10 mouse cellular contexts compared by ENCODE assay signal in genomic region chr15:36960876-36961237, GRCm38 (mm10). TPM values are rescaled to one million over a fixed set of nuclear protein-coding genes. Genes with fewer than 3 reads are reported as not detected.
DNase-seq lines count a peak whose midpoint lies in the region; ATAC-seq and TF ChIP-seq lines count a peak whose summit lies in the region.
"Had no signal": no experiment of that assay in that cellular context is flagged by ENCODE, and none has a peak within 500 bp of the region (broad histone marks: within the 10 kb centered on the region; RNA-seq: fewer than 3 reads in every experiment).

No protein-coding gene starts in this region.

- peak overlapping the region; percentile 21; the same call in 1 of the 2 replicates for H3K27ac ChIP-seq in forebrain, embryonic 16.5 days (ENCODE audit: low read length)
- no peak overlapping the region for H3K27ac ChIP-seq in forebrain, embryonic 10.5 days
- H3K27ac ChIP-seq in heart, embryonic 15.5 days: 0 out of 2 replicates have a peak overlapping the region, but pooled peaks have one; percentile 10
- H3K27ac ChIP-seq in heart, embryonic 16.5 days (ENCODE audit: low read length): 0 out of 2 replicates have a peak overlapping the region, but pooled peaks have one; percentile 4
- H3K27ac ChIP-seq: liver, embryonic 12.5 days had no signal

- 88% methylated on average over 4 of the region's 4 CpGs for WGBS in forebrain, embryonic 16.5 days
- 89% methylated on average over 4 of the region's 4 CpGs for WGBS in forebrain, embryonic 10.5 days
- WGBS in heart, embryonic 15.5 days: 32% methylated on average over 4 of the region's 4 CpGs
- 34% methylated on average over 4 of the region's 4 CpGs for WGBS in heart, embryonic 16.5 days
- WGBS in lung, adult 2 months: 81% methylated on average over 4 of the region's 4 CpGs

- H3K9me3 ChIP-seq in forebrain, embryonic 16.5 days (ENCODE audit: control insufficient read depth, low read length): no peaks in the 10 kb centered on the region
- peaks cover 5% of the 10 kb centered on the region; the same call in 1 of the 2 replicates for H3K9me3 ChIP-seq in forebrain, embryonic 10.5 days
- H3K9me3 ChIP-seq in heart, embryonic 15.5 days (replicated peaks): no peaks in the 10 kb centered on the region
- H3K9me3 ChIP-seq in heart, embryonic 16.5 days (replicated peaks; ENCODE audit: control insufficient read depth, low read length): 0 out of 2 replicates have a peak, but pooled peaks cover 5% of the 10 kb centered on the region
- H3K9me3 ChIP-seq: liver, embryonic 12.5 days had no signal

- no peaks in the 10 kb centered on the region for H3K36me3 ChIP-seq in forebrain, embryonic 16.5 days (ENCODE audit: control insufficient read depth, insufficient read depth)
- H3K36me3 ChIP-seq in forebrain, embryonic 10.5 days (replicated peaks): no peaks in the 10 kb centered on the region
- H3K36me3 ChIP-seq in heart, embryonic 15.5 days: no peaks in the 10 kb centered on the region
- H3K36me3 ChIP-seq in heart, embryonic 16.5 days (ENCODE audit: control insufficient read depth, insufficient read depth): no peaks in the 10 kb centered on the region
- H3K36me3 ChIP-seq: liver, embryonic 12.5 days had no signal

- peaks cover 7% of the 10 kb centered on the region for H3K4me1 ChIP-seq in forebrain, embryonic 16.5 days (replicated peaks; ENCODE audit: control insufficient read depth, insufficient read depth, low read length)
- peaks cover 7% of the 10 kb centered on the region for H3K4me1 ChIP-seq in forebrain, embryonic 10.5 days
- H3K4me1 ChIP-seq in heart, embryonic 15.5 days (replicated peaks): peaks cover 13% of the 10 kb centered on the region
- peaks cover 20% of the 10 kb centered on the region for H3K4me1 ChIP-seq in heart, embryonic 16.5 days (ENCODE audit: control insufficient read depth, insufficient read depth, low read length)
- no peaks in the 10 kb centered on the region for H3K4me1 ChIP-seq in lung, adult 2 months (ENCODE audit: control insufficient read depth, insufficient read depth, low read length)

- no peak overlapping the region for H3K4me2 ChIP-seq in forebrain, embryonic 16.5 days (ENCODE audit: low read length)
- H3K4me2 ChIP-seq in heart, embryonic 15.5 days: no peak overlapping the region
- H3K4me2 ChIP-seq in heart, embryonic 16.5 days (ENCODE audit: low read depth, low read length): no peak overlapping the region

- H3K27me3 ChIP-seq in forebrain, embryonic 16.5 days (replicated peaks; ENCODE audit: control insufficient read depth, insufficient read depth, low read length): no peaks in the 10 kb centered on the region
- peaks cover under 1% of the 10 kb centered on the region; the same call in 1 of the 2 replicates for H3K27me3 ChIP-seq in forebrain, embryonic 10.5 days (ENCODE audit: poor library complexity, severe bottlenecking)
- no peaks in the 10 kb centered on the region for H3K27me3 ChIP-seq in heart, embryonic 15.5 days
- no peaks in the 10 kb centered on the region for H3K27me3 ChIP-seq in heart, embryonic 16.5 days (ENCODE audit: control insufficient read depth, insufficient read depth, low read length)

- no peak overlapping the region for H3K4me3 ChIP-seq in forebrain, embryonic 16.5 days (replicated peaks; ENCODE audit: low read length)
- no peak overlapping the region for H3K4me3 ChIP-seq in forebrain, embryonic 10.5 days
- no peak overlapping the region for H3K4me3 ChIP-seq in heart, embryonic 15.5 days
- no peak overlapping the region for H3K4me3 ChIP-seq in heart, embryonic 16.5 days (ENCODE audit: low read length)
- H3K4me3 ChIP-seq in lung, adult 2 months (replicated peaks; ENCODE audit: extremely low read depth, low read depth, low read length): no peak overlapping the region
- H3K4me3 ChIP-seq: liver, embryonic 12.5 days had no signal

- no peak for DNase-seq in forebrain, embryonic 10.5 days (ENCODE audit: extremely low spot score, low spot score)
- DNase-seq in heart, adult 8-10 months (ENCODE audit: low spot score): no peak
- peak; percentile 31 for DNase-seq in 3T3-L1 (ENCODE audit: low read depth, low spot score)
- no peak for DNase-seq in adrenal gland, adult 8-10 months
- DNase-seq in lung, adult 2 months: no peak
- DNase-seq: thymus, postnatal 25 days had no signal

- TF ChIP-seq CTCF in lung, adult 2 months (IDR thresholded peaks at IDR 0.05; ENCODE audit: insufficient read depth, low read length): no peak

- no peak for ATAC-seq in forebrain, embryonic 16.5 days
- ATAC-seq in heart, embryonic 15.5 days (replicated peaks; ENCODE audit: insufficient number of reproducible peaks, insufficient read depth, low FRiP score, low read depth): peak; percentile 43; the same call in 1 of the 2 replicates
- ATAC-seq in heart, embryonic 16.5 days (replicated peaks; ENCODE audit: extremely low read depth, insufficient read depth, low FRiP score): 0 out of 2 replicates have a peak, but pooled peaks have one; percentile 72

- no peak overlapping the region for H3K9ac ChIP-seq in forebrain, embryonic 16.5 days (replicated peaks; ENCODE audit: low read depth, low read length)
- no peak overlapping the region for H3K9ac ChIP-seq in heart, embryonic 15.5 days
- no peak overlapping the region for H3K9ac ChIP-seq in heart, embryonic 16.5 days (ENCODE audit: low read length)
- H3K9ac ChIP-seq: liver, embryonic 12.5 days had no signal

- no peak for TF ChIP-seq POLR2A in lung, adult 2 months (IDR thresholded peaks at IDR 0.05; ENCODE audit: borderline replicate concordance, extremely low read depth, low read depth, low read length)

RNA-seq across cellular contexts. Expression of gene Zfp706, which starts 46.7 kb away (rescaled TPM):
- 479 and 536 TPM in 2 replicates for polyA plus RNA-seq in forebrain, embryonic 16.5 days (2015; fragmentation: Nextera tagmentation; extraction: Ambion mirVana)
- polyA plus RNA-seq in forebrain, embryonic 10.5 days (2016; fragmentation: Nextera tagmentation; extraction: Ambion mirVana): 490 and 521 TPM in 2 replicates
- polyA plus RNA-seq in heart, embryonic 15.5 days (2015; fragmentation: Nextera tagmentation; extraction: Ambion mirVana): 379 and 460 TPM in 2 replicates
- total RNA-seq in heart, adult 8-10 months (2022): 100 to 1,000 TPM; 214 to 231 (median 227) TPM
- polyA plus RNA-seq in heart, embryonic 16.5 days (2015; fragmentation: Nextera tagmentation; extraction: Ambion mirVana): 426 and 448 TPM in 2 replicates
- 100 to 1,000 TPM; 172 to 234 (median 209) TPM for total RNA-seq in adrenal gland, adult 8-10 months (2022)
- polyA plus RNA-seq in lung, adult 2 months (2012; rRNA removed): 25.4 and 27.1 TPM in 2 replicates

Comparison
In these comparisons a context has a peak if more than half of its experiments do, and no peak if none do; other contexts are left out.
1. RNA of gene Zfp706, which starts 46.7 kb away (polyA plus RNA-seq): 490 to 521 TPM in forebrain, embryonic 10.5 days, 479 to 536 TPM in forebrain, embryonic 16.5 days, 379 to 460 TPM in heart, embryonic 15.5 days and 426 to 448 TPM in heart, embryonic 16.5 days; 25.4 to 27.1 TPM in lung, adult 2 months; every median in the first group is over 10 times any median in the second.